Mouse (Mus musculus) stomach, postnatal 0 days (tissue): ENCODE results near the gene Prss46. TPM values are rescaled to one million over a fixed set of nuclear protein-coding genes. Genes with fewer than 3 reads are reported as not detected.

Source experiments
- ATAC-seq: fragments of 200-750 bp; cut with Nextera tagmentation; 2 replicates; pipeline ENCODE4 v1.8.0; 2017; ENCODE audit not compliant: low FRiP score, low TSS enrichment
- DNase-seq: peaks from one replicate; pipeline ENCODE4 v3.0.0-alpha.2; 2016; ENCODE audit warnings: low spot score
- H3K27ac ChIP-seq: fragments of 300-500 bp; sonication (generic); replicated peaks from 2 replicates; pipeline ENCODE4 v1.5.1; 2014; ENCODE audit warnings: mild to moderate bottlenecking, control low read depth
- H3K27me3 ChIP-seq: fragments of 300-500 bp; sonication (generic); 2 replicates; pipeline ENCODE4 v1.6.1; 2014; ENCODE audit warnings: low read length; ENCODE audit not compliant: control insufficient read depth, insufficient read depth
- H3K36me3 ChIP-seq: fragments of 300-500 bp; sonication (generic); 2 replicates; pipeline ENCODE4 v1.6.1; 2014; ENCODE audit warnings: low read length, mixed read lengths; ENCODE audit not compliant: control insufficient read depth, insufficient read depth
- H3K4me1 ChIP-seq: fragments of 300-500 bp; sonication (generic); replicated peaks from 2 replicates; pipeline ENCODE4 v1.6.1; 2014; ENCODE audit warnings: antibody characterized with exemption; ENCODE audit not compliant: control insufficient read depth, insufficient read depth
- H3K4me2 ChIP-seq: fragments of 300-500 bp; sonication (generic); replicated peaks from 2 replicates; pipeline ENCODE4 v1.6.1; 2014; ENCODE audit warnings: low read depth, mild to moderate bottlenecking, control low read depth, moderate library complexity
- H3K4me3 ChIP-seq: fragments of 300-500 bp; sonication (generic); 2 replicates; pipeline ENCODE4 v1.5.1; 2014; ENCODE audit warnings: low read depth, low read length, control low read depth
- H3K9ac ChIP-seq: fragments of 300-500 bp; sonication (generic); 2 replicates; pipeline ENCODE4 v1.6.1; 2014; ENCODE audit warnings: mild to moderate bottlenecking, low read length, control low read depth, mixed read lengths
- H3K9me3 ChIP-seq: fragments of 300-500 bp; sonication (generic); 2 replicates; pipeline ENCODE4 v1.6.1; 2016; ENCODE audit warnings: low read length; ENCODE audit not compliant: control insufficient read depth
- CTCF ChIP-seq: IDR thresholded peaks from 2 replicates; pipeline ENCODE4 v1.5.1; 2016; ENCODE audit warnings: antibody characterized with exemption, low read depth, mild to moderate bottlenecking, moderate library complexity
- EP300 ChIP-seq: optimal IDR thresholded peaks from 2 replicates; pipeline ENCODE3; 2016; ENCODE audit warnings: antibody characterized with exemption
- WGBS: fragments of 180-500 bp; shearing (Covaris S2); extraction: QIAGEN DNeasy Blood & Tissue Kit; methylation state at CpG from one replicate; pipeline ENCODE4 v1.1.7; 2014; 5-methylcytosine and 5-hydroxymethylcytosine counted together
- polyA plus RNA-seq: library from polyadenylated mRNA; unstranded; fragments of >200 nt; fragmentation: Nextera tagmentation; extraction: Ambion mirVana; gene quantifications from 2 replicates; pipeline ENCODE4 v1.2.1, GENCODE M21; 2015

The Prss46 gene
- polyA plus RNA-seq, result not detected in 2 replicates

- no peak for DNase-seq
- H3K27ac ChIP-seq, result no peak within 1 kb of the TSS
- H3K27me3 ChIP-seq, result no peaks in the 10 kb centered on the region
- no peaks in the 10 kb centered on the region for H3K4me1 ChIP-seq
- H3K9ac ChIP-seq, result no peak within 1 kb of the TSS
- H3K4me2 ChIP-seq, result no peak within 1 kb of the TSS
- no peak for ATAC-seq
- no peak for TF ChIP-seq EP300
- TF ChIP-seq CTCF, result no peak
- 80% methylated on average over 10 of the region's 10 CpGs for WGBS
- no peaks in the 10 kb centered on the region for H3K9me3 ChIP-seq
- no peaks in the 10 kb centered on the region for H3K36me3 ChIP-seq
- no peak within 1 kb of the TSS for H3K4me3 ChIP-seq
These were observed at the start of gene Prss46 for GRCm38 (mm10) chr9:110844206-110844605. Gene Prss46, plus strand, starts transcription at chr9:110844506.

GRCm38 (mm10) chr9:110797013-110797412 is 47.3 kb upstream of the Prss46 start:
- no peak overlapping the region for H3K9ac ChIP-seq
- no peaks in the 10 kb centered on the region for H3K36me3 ChIP-seq
- H3K4me3 ChIP-seq, result no peak overlapping the region
- H3K27ac ChIP-seq, result no peak overlapping the region
- no peak for TF ChIP-seq EP300
- TF ChIP-seq CTCF, result no peak
- DNase-seq, result no peak
- WGBS, result 76% methylated on average over 10 of the region's 10 CpGs
- H3K9me3 ChIP-seq, result no peaks in the 10 kb centered on the region
- H3K4me2 ChIP-seq, result no peak overlapping the region
- ATAC-seq, result no peak
- no peaks in the 10 kb centered on the region for H3K27me3 ChIP-seq
- H3K4me1 ChIP-seq, result no peaks in the 10 kb centered on the region

DNA sequence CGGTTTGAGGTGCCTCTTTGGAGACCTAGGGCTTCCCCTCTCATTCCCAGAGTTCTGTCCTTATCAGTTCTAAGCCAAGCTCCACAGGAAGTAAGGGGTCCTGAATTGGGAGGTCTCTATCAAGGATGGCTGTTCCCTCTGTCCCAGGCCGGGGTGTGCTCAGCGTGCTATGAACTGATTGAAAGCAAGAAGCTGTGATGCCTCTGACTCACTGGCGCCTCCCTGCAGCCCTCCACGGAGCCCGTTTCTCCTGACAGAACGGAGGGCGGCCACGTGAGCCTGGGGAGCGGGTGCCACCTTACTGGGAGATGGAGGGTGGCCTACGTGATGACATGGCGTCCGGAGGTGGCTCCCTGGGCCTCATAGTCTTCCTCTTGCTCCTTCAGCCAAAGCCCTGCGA is 46.4 kb upstream of the Prss46 start, which contains the start of gene Prss42:
TSS of gene Prss42 (plus strand) at position 301 of the 400 bp plus-strand sequence.
- TF ChIP-seq CTCF (no peak), EP300 (no peak)
- H3K4me2 ChIP-seq, result no peak within 1 kb of the TSS
- H3K9me3 ChIP-seq, result no peaks in the 10 kb centered on the region
- no peak for ATAC-seq
- no peaks in the 10 kb centered on the region for H3K36me3 ChIP-seq
- H3K4me3 ChIP-seq, result no peak within 1 kb of the TSS
- no peaks in the 10 kb centered on the region for H3K4me1 ChIP-seq
- DNase-seq, result no peak
- 90% methylated on average over 14 of the region's 14 CpGs for WGBS
- H3K27ac ChIP-seq, result no peak within 1 kb of the TSS
- no peak within 1 kb of the TSS for H3K9ac ChIP-seq
- no peaks in the 10 kb centered on the region for H3K27me3 ChIP-seq

DNA sequence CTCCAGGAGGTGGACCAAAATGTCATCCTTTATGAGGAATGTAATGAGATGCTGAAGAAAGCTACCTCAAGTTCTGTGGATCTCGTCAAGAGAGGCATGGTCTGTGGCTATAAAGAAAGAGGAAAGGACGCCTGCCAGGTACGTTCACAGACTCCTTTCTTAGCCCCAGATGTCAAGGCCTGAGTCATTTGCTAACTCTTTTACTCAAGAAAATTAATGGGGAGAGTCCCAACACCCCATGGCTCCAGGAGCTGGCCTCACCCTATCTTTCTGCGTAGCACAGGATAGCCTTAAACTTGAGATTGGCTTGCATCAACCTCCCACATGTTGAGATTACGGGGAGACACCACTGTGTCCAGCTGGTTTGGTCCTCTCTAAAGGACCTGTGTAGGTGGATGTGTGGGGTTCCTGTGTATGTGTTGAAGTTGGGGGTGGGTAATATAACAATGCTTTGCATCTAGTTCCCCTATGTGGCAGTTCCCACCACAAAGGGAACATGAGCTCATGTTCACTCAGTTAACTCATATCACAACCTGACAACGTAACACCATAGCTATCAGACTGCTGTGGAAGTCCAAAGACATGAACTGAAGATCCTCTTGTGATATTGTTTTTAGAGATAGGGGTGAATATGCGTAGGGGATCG is 43.3 kb upstream of the Prss46 start:
- 91% methylated on average over 8 of the region's 8 CpGs for WGBS
- no peak for DNase-seq
- H3K4me1 ChIP-seq, result no peaks in the 10 kb centered on the region
- no peak for TF ChIP-seq EP300
- TF ChIP-seq CTCF, result no peak
- no peak for ATAC-seq
- no peak overlapping the region for H3K27ac ChIP-seq
- H3K36me3 ChIP-seq, result no peaks in the 10 kb centered on the region
- H3K4me3 ChIP-seq, result no peak overlapping the region
- no peaks in the 10 kb centered on the region for H3K27me3 ChIP-seq
- H3K9ac ChIP-seq, result no peak overlapping the region
- no peaks in the 10 kb centered on the region for H3K9me3 ChIP-seq
- no peak overlapping the region for H3K4me2 ChIP-seq

DNA sequence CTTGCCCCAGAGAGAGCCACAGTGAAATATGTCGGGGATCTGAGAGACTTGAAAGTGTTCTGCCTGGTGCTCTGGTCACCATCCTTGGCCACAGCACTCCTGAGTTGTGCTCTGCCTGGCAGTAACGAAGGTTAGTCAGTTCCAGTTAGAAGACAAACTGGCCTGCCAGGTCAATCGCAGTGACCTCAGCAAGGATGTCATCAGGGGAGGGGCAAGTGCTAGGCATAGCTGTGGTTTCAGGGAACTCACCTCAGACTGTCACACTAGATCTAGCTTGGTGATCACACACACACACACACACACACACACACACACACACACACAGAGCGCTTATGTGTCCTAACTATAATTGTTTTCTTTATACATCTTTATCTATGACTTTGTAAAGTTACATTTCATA is 41.0 kb upstream of the Prss46 start:
- Histone ChIP-seq H3K27ac (no peak overlapping the region), H3K36me3 (no peaks in the 10 kb centered on the region)
- DNase-seq, result no peak

DNA sequence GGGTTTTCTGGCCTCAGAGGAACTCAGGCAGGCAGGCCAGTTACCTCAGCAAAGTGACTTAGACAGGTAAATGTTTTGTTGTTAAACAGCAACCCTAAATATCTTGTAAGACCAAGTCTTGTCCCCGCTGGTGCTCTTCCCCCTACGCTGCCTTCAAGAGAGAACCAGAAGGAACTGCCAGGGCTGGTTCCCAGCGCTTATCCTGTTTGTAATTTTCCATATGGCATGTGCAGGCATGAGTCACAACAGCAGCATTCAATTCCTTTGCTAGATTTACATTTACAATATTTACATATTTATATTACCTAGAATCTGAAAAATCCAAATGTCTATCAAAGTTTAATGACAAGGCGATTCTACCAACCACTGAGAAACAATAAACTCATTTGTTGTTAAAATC is 34.3 kb upstream of the Prss46 start:
- no peaks in the 10 kb centered on the region for H3K4me1 ChIP-seq
- no peak for TF ChIP-seq CTCF
- no peak for TF ChIP-seq EP300
- DNase-seq (no peak), ATAC-seq (no peak)
- H3K36me3 ChIP-seq, result no peaks in the 10 kb centered on the region
- no peak overlapping the region for H3K27ac ChIP-seq
- H3K9me3 ChIP-seq, result no peaks in the 10 kb centered on the region
- 65% methylated on average over 4 of the region's 4 CpGs for WGBS
- no peak overlapping the region for H3K4me3 ChIP-seq
- H3K9ac ChIP-seq, result no peak overlapping the region
- H3K27me3 ChIP-seq, result no peaks in the 10 kb centered on the region
- H3K4me2 ChIP-seq, result no peak overlapping the region

More for the DNA sequence above, 41.0 kb upstream of the Prss46 start:
- WGBS, result 76% methylated on average over 4 of the region's 4 CpGs
- TF ChIP-seq CTCF (no peak), EP300 (no peak)
- Histone ChIP-seq H3K4me2 (no peak overlapping the region), H3K4me1 (no peaks in the 10 kb centered on the region), H3K9me3 (no peaks in the 10 kb centered on the region), H3K9ac (no peak overlapping the region), H3K27me3 (no peaks in the 10 kb centered on the region), H3K4me3 (no peak overlapping the region)
- no peak for ATAC-seq
